Mouse (Mus musculus): ENCODE results near the gene Bmf.

Gene Bmf

DNA sequence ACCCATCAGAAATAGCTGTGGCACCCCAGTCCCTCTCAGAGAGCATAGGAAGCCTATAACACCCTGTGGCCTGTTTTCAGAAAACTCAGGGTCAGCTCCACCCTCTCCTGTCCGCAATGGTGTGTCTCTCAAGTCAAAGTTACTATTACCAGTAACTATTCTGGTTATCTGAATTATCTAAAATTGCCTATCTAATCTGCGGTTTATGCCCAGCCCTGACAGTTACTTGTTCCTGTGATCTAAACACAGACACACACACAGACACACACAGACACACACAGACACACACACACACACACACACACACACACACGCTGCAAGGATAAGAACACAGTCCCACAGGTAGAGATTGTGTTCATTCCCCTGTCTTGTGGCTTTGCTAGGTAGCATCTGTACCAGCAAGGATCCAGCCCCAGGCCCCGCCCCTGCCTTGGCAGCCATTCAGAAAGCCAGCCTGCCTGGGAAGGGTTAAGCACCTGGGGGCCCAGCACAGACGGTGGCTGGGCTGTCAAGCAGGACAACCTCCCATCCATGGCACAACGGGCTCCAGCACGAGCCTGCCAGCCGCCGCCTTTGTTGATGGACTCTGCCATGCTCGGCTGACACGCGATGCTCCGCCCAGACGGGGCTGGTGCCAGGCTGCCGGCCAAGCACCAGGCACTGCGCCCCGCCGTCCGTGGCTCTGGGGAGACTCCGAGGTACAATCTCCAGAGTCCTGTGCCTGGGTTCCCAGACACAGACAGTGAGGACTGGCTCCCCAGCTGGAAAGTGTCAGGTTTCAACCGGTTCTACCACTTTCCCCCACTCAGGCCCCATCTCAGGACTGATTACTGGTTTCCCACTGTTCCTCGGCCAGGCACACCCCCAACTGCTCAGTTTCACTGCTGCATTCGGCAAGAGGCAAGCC lies 5.3 kb downstream of the Bmf start:
- peak; percentile 66 for DNase-seq

- DNase-seq = no peak
These were observed 6.4 kb downstream of the Bmf start for GRCm38 (mm10) chr2:118542971-118543573.

DNA sequence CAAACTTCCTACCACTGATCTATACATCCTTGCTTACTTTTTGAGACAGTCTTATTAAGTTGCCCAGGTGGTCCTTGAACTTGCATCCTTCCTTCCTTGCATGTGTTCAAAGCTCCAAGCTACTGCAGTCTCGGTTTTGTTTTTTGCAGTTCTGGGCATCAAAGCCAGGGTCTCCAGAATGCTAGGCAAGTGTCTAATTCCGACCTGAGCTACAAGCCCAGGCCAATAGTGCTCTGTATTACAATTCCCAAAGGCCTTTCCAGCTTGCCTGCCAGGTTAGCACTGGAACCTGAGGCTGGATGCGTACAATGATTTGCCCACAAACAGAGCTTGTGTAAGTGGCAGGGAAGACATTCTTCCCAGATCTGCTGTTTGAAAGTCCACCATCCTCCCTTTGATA lies 7.8 kb downstream of the Bmf start:
- no peak for DNase-seq

GRCm38 (mm10) chr2:118540691-118541117 lies 8.8 kb downstream of the Bmf start:
- no peak for DNase-seq

DNA sequence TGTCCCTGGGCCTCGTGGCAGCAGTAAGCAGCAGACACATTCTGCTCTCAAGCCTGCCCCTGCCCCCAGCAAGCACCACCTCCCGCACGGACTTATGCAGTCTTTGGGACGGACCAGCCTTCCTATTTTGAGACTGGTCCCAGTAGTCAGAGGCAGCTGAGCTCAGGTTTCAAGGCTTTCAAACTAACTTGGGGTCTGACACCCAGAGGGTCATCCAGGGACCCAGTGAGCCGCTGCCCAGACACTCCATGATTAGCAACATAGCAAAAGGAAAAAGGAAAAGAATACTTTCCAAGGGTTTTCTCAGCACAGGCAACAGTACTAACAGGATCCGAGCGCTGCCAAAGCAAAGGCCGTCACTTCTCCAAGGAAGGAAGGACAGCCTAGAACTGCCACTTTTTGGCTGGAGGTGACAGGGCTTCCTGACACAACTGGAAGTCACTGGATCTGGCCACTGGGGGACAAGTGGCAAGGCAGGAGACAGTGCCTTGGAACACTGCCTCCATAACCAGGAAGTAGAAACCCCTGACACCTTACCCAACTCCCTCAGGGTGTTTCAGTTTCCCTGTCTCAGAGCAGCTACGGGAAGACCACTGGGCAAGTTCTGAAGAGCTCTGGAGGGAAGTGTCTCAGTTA lies 9.5 kb downstream of the Bmf start:
- DNase-seq = no peak

DNA sequence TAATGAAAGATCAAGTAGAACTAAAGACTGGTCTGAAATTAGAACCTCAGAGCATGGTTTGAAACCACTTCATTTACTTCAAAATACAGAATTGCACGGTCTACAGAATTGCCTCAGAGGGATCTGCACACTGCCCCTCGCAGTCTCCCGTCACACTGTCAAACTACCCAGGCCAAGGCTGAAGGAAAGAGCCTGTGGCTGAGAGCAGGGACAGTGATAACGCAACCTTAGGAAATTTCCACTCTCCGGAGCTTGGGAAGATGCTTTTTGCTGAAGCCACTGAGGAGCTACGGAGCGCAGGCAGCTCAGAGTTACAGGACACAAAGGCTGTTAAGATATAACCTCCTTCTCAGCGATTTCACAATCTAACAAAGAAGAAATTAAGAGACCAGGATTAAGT lies 10.4 kb downstream of the Bmf start:
- no peak for DNase-seq

- no peak for DNase-seq
These were observed 12.3 kb downstream of the Bmf start for GRCm38 (mm10) chr2:118537226-118537625.

- no peak for DNase-seq
These were observed 12.9 kb downstream of the Bmf start for GRCm38 (mm10) chr2:118536553-118536952.

DNA sequence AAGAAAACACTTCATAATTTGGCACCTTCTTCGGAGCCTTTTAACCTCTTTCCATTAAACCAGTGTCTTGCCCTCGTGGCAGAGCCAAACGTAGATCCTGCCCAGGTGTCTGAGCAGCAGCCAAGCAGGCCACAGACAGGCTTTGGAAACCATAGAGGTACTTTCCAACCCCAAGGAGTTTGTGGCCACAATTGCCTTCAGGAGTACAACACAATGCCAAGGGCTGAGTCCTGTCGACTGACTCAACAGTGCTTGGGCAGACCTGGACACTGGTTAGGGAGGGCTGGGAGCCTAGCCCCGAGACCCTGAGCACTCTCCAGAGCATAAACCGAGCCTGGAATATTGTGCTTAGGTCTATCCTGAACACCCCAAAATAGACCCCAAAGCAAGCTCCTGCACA lies 13.4 kb downstream of the Bmf start:
- DNase-seq = no peak

GRCm38 (mm10) chr2:118533969-118534368 lies 15.5 kb downstream of the Bmf start:
- DNase-seq = no peak

- no peak for DNase-seq
These were observed 16.4 kb downstream of the Bmf start for GRCm38 (mm10) chr2:118532855-118533675.

DNA sequence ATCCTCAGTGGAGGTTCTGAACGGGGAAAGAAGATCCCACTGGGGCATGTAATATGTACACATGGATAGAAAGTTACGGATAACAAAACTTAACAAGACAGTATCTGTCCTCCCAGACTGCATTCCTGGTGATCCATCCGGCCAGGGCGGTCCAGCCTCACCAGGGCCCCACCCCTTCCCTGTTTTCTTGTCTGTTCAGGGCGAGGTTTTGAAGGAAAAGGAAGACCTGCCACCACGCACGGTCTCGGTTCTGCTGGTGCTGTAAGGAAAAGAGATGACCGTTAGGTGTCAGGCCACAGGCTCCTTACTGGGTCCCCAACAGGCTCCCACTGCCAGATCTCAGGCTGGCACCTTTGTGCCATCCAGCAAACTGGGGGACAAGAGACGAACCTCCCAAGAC lies 17.1 kb downstream of the Bmf start:
- no peak for DNase-seq

GRCm38 (mm10) chr2:118529466-118530181 lies 19.9 kb downstream of the Bmf start:
- no peak for DNase-seq

DNA sequence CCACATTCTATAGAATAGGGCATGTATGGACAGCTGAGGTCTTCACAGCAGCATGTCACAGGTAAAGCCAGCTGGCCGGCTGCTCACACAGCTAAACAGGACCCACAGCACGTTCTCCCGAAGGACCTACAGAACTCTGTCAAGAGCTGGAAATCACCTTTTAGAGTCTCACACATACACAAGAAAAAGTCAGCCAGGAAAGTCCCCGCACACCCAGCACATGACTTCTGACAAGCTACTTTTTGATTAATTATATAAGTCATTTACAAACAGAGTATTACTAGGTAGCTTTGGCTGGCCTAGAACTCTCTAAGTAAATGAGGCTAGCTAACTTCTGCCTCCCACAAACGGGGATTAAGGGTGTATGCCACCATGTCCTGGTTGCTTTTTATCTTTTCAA lies 22.9 kb downstream of the Bmf start:
- no peak for DNase-seq

GRCm38 (mm10) chr2:118524811-118525210 lies 24.7 kb downstream of the Bmf start:
- DNase-seq = no peak

GRCm38 (mm10) chr2:118523163-118523730 lies 26.2 kb downstream of the Bmf start:
- no peak for DNase-seq

GRCm38 (mm10) chr2:118522265-118522664 lies 27.2 kb downstream of the Bmf start:
- no peak for DNase-seq

DNA sequence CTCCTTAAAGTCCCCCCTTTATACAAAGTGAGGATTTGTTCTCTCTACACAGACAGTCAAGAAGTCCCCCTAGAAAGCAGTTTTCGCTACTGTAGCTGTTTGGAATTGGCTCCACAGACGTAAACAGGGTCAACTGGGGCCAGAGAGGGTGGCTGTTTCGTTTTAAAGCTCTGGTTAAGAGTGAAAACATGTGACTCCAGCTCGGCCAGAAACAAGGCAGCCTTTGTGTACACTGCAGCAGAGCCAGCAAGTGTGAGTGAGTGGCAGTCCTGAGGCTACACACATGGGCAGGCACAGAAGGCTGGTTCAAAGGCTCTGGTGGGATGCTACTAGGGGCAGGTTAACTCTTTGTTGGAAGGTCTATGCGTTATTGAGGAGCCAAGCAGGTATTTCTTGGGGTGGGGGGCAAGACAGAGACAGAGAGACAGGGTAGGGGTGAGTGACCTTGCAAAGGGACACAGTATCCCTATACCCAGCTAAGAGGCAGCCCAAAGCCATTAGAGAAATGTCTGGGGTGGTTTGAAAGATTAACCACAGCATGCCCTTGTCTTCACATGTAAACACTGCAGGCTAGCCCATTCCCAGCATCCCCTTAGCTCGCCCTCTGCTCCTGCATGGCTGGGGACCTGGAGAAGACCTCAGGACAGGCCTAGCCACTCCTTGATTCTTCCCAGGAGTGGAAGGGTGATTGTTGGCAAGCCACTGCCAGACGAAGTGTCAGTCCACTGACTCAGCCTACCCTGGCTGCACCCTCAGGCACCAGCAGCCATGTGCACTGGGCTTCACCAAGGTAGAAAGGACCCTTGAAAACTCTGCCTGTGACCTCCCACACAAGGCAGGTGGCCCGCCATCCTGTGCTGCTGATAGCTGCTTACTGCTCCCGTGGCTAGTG lies 29.2 kb downstream of the Bmf start:
- DNase-seq = peak; percentile 49

DNA sequence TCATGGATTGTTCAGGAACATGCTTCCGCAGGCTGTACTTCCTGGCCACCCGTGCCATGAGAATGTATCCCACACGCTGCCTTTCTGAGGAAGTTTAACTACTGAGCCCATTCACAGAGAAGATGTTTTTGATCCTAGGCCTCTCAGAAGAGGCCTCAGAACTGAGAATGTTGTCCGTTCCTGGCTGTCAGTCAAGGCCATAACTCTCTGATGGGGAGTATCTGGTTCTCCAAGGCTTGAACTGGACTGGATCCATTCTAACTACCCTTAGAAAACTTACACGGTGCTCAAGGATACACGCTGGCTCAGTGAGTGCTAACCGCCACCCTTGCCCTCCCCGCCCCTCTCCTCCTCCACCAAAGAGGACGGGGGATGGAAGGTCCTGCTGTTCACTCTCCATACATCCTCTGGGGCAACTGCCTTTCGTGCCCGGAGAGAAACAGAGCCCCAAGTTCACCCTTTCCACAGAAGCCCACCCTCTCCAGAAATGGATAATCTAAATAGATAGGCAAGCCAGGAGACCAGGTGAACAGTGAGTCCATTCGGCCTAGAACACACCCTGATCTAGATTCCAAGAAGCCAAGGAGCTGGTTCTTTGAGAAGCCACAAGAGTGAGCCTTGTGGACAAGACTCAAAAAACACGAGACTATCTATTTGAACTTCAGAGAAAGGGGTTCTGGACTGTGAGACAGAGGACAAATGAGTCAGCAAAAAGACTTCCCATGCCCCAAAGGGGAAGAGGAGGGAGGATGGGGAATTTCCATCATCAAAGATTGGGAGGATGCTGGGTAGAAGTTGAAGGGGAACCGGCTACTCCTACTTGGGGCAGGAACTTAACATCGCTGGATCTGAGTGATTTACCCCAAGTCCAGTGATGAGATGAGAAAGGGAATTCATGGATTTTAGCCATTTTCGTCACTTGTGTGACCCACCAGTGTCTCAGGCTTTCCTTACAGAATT lies 36.8 kb downstream of the Bmf start:
- no peak for DNase-seq
